Mouse (Mus musculus) forebrain, embryonic 12.5 days (tissue): Measurements from ENCODE around the gene Ipo11. TPM values are rescaled to one million over a fixed set of nuclear protein-coding genes. Genes with fewer than 3 reads are reported as not detected.

Experiments
- ATAC-seq: fragments of 200-750 bp; cut with Nextera tagmentation; 2 replicates; pipeline ENCODE4 v1.8.0; 2017; ENCODE audit warnings: moderate TSS enrichment; ENCODE audit not compliant: low FRiP score
- H3K27ac ChIP-seq: fragments of 300-500 bp; sonication (generic); 2 replicates; pipeline ENCODE4 v1.5.1; 2016; ENCODE audit warnings: mild to moderate bottlenecking
- H3K27me3 ChIP-seq: fragments of 300-500 bp; sonication (generic); 2 replicates; pipeline ENCODE4 v1.6.1; 2016; ENCODE audit warnings: mild to moderate bottlenecking
- H3K36me3 ChIP-seq: fragments of 300-500 bp; sonication (generic); replicated peaks from 2 replicates; pipeline ENCODE4 v1.6.1; 2016; ENCODE audit warnings: mild to moderate bottlenecking
- H3K4me1 ChIP-seq: fragments of 300-500 bp; sonication (generic); 2 replicates; pipeline ENCODE4 v1.6.1; 2016
- H3K4me2 ChIP-seq: fragments of 300-500 bp; sonication (generic); 2 replicates; pipeline ENCODE4 v1.6.1; 2016; ENCODE audit warnings: mild to moderate bottlenecking, moderate library complexity
- H3K4me3 ChIP-seq: fragments of 300-500 bp; sonication (generic); replicated peaks from 2 replicates; pipeline ENCODE4 v1.5.1; 2016; ENCODE audit warnings: mild to moderate bottlenecking
- H3K9ac ChIP-seq: fragments of 300-500 bp; sonication (generic); 2 replicates; pipeline ENCODE4 v1.6.1; 2016; ENCODE audit warnings: mild to moderate bottlenecking
- H3K9me3 ChIP-seq: fragments of 300-500 bp; sonication (generic); 2 replicates; pipeline ENCODE4 v1.6.1; 2016
- WGBS: fragments of 180-500 bp; shearing (Covaris S2); methylation state at CpG from one replicate; pipeline ENCODE4 v1.1.7; 2016; 5-methylcytosine and 5-hydroxymethylcytosine counted together
- polyA plus RNA-seq: library from polyadenylated mRNA; unstranded; fragments of >200 nt; fragmentation: Nextera tagmentation; extraction: Ambion mirVana; gene quantifications from 2 replicates; pipeline ENCODE4 v1.2.1, GENCODE M21; 2016

Ipo11 gene
- polyA plus RNA-seq, 1 experiment from 2014 or later = 74.1 TPM

GRCm38 (mm10) chr13:106893196-106893595, 43.6 kb downstream of the Ipo11 start:
- ATAC-seq = no peak
- Histone ChIP-seq H3K4me1 (no peaks in the 10 kb centered on the region), H3K9me3 (no peaks in the 10 kb centered on the region), H3K27ac (no peak overlapping the region), H3K36me3 (peaks cover 36% of the 10 kb centered on the region), H3K4me2 (no peak overlapping the region), H3K9ac (no peak overlapping the region), H3K4me3 (no peak overlapping the region), H3K27me3 (no peaks in the 10 kb centered on the region)
- WGBS = 94% methylated on average over 9 of the region's 9 CpGs

DNA sequence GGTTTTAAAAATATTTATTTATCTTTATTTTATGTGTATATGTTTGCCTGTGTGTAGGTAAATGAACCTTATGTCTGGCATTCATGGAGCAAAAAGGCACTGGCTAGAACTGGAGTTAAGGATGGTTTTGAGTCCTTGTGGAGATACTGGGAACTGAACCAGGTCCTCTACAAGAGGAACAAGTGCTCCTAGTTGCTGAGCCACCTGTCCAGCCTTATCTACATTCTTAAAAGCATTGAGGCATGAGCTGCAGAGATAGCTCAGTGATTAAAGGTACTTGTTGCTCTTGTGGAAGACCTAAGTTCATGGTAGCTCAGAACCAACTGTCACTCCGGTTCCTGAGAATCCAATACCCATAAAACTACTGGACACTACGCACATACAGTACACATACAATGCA, 49.4 kb downstream of the Ipo11 start:
- no peak overlapping the region for H3K9ac ChIP-seq
- 100% methylated on average over 2 of the region's 2 CpGs for WGBS
- peaks cover 9% of the 10 kb centered on the region for H3K36me3 ChIP-seq
- no peaks in the 10 kb centered on the region for H3K9me3 ChIP-seq
- H3K4me3 ChIP-seq = no peak overlapping the region
- H3K4me2 ChIP-seq = no peak overlapping the region
- no peaks in the 10 kb centered on the region for H3K4me1 ChIP-seq
- no peak overlapping the region for H3K27ac ChIP-seq
- H3K27me3 ChIP-seq = no peaks in the 10 kb centered on the region
- no peak for ATAC-seq

GRCm38 (mm10) chr13:106884249-106884648, 52.5 kb downstream of the Ipo11 start:
- no peak overlapping the region for H3K4me2 ChIP-seq
- no peaks in the 10 kb centered on the region for H3K27me3 ChIP-seq
- no peak for ATAC-seq
- no peak overlapping the region for H3K4me3 ChIP-seq
- peaks cover 9% of the 10 kb centered on the region for H3K36me3 ChIP-seq
- WGBS = 93% methylated on average over 4 of the region's 4 CpGs
- no peak overlapping the region for H3K9ac ChIP-seq
- H3K9me3 ChIP-seq = no peaks in the 10 kb centered on the region
- H3K27ac ChIP-seq = no peak overlapping the region
- no peaks in the 10 kb centered on the region for H3K4me1 ChIP-seq

DNA sequence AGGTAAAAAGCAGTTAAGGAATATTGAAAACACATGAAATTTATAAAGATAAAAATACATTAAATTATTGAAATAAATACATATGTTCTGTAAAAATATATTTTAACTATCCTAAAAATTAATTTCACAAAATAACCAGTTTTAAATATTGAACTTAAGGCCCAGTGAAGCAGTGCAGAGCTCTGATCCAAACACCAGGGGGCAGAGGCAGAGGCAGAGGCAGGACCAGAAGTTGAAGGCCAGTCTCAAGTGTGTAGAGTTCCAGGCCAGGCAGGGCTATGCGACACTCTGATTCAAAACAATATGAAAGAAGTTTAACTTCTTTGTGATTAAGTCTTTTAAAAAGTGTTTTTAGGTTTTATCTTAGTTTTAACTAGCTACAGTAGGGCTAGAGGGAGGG, 60.5 kb downstream of the Ipo11 start:
- WGBS = 94% methylated on average over 1 of the region's 1 CpGs
- Histone ChIP-seq H3K4me2 (no peak overlapping the region), H3K4me3 (no peak overlapping the region), H3K36me3 (peaks cover 30% of the 10 kb centered on the region), H3K9me3 (no peaks in the 10 kb centered on the region), H3K9ac (no peak overlapping the region), H3K4me1 (no peaks in the 10 kb centered on the region), H3K27me3 (no peaks in the 10 kb centered on the region), H3K27ac (no peak overlapping the region)
- no peak for ATAC-seq

DNA sequence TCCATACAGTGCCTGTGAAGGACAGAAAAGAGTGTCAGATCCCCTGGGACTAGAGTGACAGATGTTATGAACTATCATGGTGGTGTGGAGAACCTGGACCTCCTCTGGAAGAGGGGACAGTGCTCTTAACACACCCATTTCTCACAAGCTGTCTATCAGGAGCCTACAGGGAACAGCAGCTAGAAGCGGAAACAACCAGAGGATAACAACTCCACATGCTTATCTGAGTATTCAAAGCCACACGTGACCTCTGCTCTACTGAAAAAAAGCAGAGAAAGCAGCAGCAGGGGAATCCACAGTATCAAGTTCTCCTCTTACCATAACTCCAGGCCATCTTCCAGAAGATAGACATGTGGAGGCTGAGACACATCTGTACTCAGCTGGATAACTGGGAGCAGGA, 71.2 kb downstream of the Ipo11 start:
- Histone ChIP-seq H3K9ac (no peak overlapping the region), H3K4me1 (no peaks in the 10 kb centered on the region), H3K4me2 (no peak overlapping the region), H3K4me3 (no peak overlapping the region), H3K27me3 (no peaks in the 10 kb centered on the region), H3K9me3 (no peaks in the 10 kb centered on the region), H3K27ac (no peak overlapping the region), H3K36me3 (peaks cover 39% of the 10 kb centered on the region)
- ATAC-seq = no peak
- 88% methylated on average over 2 of the region's 2 CpGs for WGBS

DNA sequence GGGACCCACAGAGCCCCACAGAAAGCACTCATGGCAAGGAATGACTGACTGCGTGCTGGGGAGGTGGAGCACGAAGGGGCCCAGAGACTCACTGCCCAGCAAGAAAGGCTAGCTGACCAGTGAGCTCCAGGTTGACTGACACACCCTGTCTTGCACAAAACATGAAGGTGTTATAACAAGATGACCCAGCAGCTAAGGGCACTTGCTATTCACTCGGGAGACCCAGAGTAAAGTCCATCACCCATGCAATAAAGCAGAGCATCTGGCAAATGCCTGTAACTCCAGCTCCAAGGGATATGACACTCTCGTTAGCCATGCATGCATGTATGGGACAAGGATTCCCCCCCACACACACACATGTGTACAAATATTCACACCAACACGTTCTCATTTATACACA, 78.0 kb downstream of the Ipo11 start:
- no peaks in the 10 kb centered on the region for H3K4me1 ChIP-seq
- H3K9me3 ChIP-seq = no peaks in the 10 kb centered on the region
- no peak overlapping the region for H3K4me3 ChIP-seq
- no peak overlapping the region for H3K4me2 ChIP-seq
- H3K36me3 ChIP-seq = peaks cover 24% of the 10 kb centered on the region
- no peak for ATAC-seq
- H3K27me3 ChIP-seq = no peaks in the 10 kb centered on the region
- no peak overlapping the region for H3K9ac ChIP-seq
- H3K27ac ChIP-seq = no peak overlapping the region
- WGBS = 96% methylated on average over 5 of the region's 5 CpGs

DNA sequence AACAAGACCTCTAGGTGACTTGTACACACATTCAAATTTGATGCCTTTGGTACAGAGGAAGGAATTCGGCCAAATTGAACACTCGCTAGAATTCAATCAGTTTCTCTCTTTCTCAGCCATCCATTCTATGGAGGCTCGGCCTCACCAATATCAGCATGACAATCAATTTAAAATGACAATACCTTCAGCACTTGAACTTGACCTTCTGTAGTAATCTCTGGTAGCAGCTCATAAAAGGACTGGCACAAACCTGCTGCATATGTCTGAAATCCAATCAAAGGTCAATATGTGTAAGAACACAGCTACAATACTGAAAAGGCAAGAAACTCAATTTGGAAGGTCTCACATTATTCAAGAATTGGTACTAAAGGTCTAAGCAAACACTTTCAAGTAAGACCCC, 80.2 kb downstream of the Ipo11 start:
- Histone ChIP-seq H3K9ac (no peak overlapping the region), H3K9me3 (no peaks in the 10 kb centered on the region), H3K4me2 (no peak overlapping the region), H3K27me3 (no peaks in the 10 kb centered on the region), H3K36me3 (peaks cover 18% of the 10 kb centered on the region), H3K27ac (no peak overlapping the region), H3K4me3 (no peak overlapping the region), H3K4me1 (no peaks in the 10 kb centered on the region)
- WGBS = 94% methylated on average over 3 of the region's 3 CpGs
- ATAC-seq = no peak

- no peak for ATAC-seq
- Histone ChIP-seq H3K4me2 (no peak overlapping the region), H3K9ac (no peak overlapping the region), H3K36me3 (no peaks in the 10 kb centered on the region), H3K4me1 (no peaks in the 10 kb centered on the region), H3K27me3 (no peaks in the 10 kb centered on the region), H3K4me3 (no peak overlapping the region), H3K9me3 (no peaks in the 10 kb centered on the region), H3K27ac (no peak overlapping the region)
These were observed 89.2 kb downstream of the Ipo11 start for GRCm38 (mm10) chr13:106847534-106847933.

GRCm38 (mm10) chr13:106844928-106845327, 91.8 kb downstream of the Ipo11 start:
- 92% methylated on average over 3 of the region's 3 CpGs for WGBS

DNA sequence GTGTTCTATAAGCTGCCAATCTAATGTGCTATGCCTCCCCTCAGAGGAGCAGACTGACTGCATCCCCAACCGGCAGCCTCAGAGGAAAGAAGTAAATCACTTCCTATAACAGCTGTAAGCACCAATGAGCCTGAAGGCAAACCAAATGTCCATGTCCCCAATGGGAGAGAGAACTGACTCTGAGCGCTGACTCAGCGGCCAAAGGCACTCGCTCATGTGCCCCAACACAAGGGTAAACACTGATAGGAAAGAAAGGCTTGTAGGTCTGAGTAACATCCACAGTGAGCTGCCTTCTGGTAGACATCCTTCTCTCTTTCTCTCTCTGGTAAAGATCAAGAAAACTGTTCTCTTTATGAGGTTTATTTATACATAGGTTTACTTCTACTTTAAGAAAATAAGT, 94.2 kb downstream of the Ipo11 start:
- no peaks in the 10 kb centered on the region for H3K4me1 ChIP-seq
- no peak overlapping the region for H3K27ac ChIP-seq
- H3K36me3 ChIP-seq = peaks cover 6% of the 10 kb centered on the region; the same call in 1 of the 2 replicates
- no peaks in the 10 kb centered on the region for H3K9me3 ChIP-seq
- no peak for ATAC-seq
- 97% methylated on average over 4 of the region's 4 CpGs for WGBS
- no peak overlapping the region for H3K4me3 ChIP-seq
- no peaks in the 10 kb centered on the region for H3K27me3 ChIP-seq
- no peak overlapping the region for H3K4me2 ChIP-seq
- H3K9ac ChIP-seq = no peak overlapping the region

More at GRCm38 (mm10) chr13:106844928-106845327, 91.8 kb downstream of the Ipo11 start:
- Histone ChIP-seq H3K9ac (no peak overlapping the region), H3K4me3 (no peak overlapping the region), H3K4me1 (no peaks in the 10 kb centered on the region), H3K27ac (no peak overlapping the region), H3K27me3 (no peaks in the 10 kb centered on the region), H3K9me3 (no peaks in the 10 kb centered on the region), H3K36me3 (no peaks in the 10 kb centered on the region), H3K4me2 (no peak overlapping the region)
- ATAC-seq = no peak

- H3K27ac ChIP-seq = no peak overlapping the region
- H3K9me3 ChIP-seq = no peaks in the 10 kb centered on the region
- no peak for ATAC-seq
- no peak overlapping the region for H3K9ac ChIP-seq
- no peaks in the 10 kb centered on the region for H3K27me3 ChIP-seq
- no peak overlapping the region for H3K4me2 ChIP-seq
- H3K4me1 ChIP-seq = no peaks in the 10 kb centered on the region
- H3K36me3 ChIP-seq = peaks cover 6% of the 10 kb centered on the region
- H3K4me3 ChIP-seq = no peak overlapping the region
- 98% methylated on average over 3 of the region's 3 CpGs for WGBS
These were observed 98.0 kb downstream of the Ipo11 start for GRCm38 (mm10) chr13:106838778-106839177.

DNA sequence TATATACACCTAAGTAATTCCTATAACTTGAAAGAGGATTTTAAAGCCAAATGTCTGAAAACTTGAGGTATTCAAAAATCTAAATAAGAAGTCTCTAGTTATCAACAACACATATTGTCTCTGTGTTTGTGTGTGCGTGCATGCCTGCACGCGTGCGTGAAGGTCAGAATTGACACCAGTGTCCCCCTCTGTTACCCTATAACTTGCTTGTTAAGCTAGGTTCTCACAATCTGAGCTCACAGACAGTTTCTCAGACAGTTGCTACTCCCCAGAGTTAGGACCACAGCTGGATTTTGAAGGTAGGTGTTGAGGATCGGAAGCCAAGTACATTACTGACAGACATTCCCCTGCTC, 100.3 kb downstream of the Ipo11 start:
- H3K4me2 ChIP-seq = no peak overlapping the region
- H3K4me1 ChIP-seq = no peaks in the 10 kb centered on the region
- ATAC-seq = no peak
- H3K9me3 ChIP-seq = no peaks in the 10 kb centered on the region
- H3K9ac ChIP-seq = no peak overlapping the region
- H3K27me3 ChIP-seq = no peaks in the 10 kb centered on the region
- H3K4me3 ChIP-seq = no peak overlapping the region
- WGBS = 95% methylated on average over 5 of the region's 5 CpGs
- H3K36me3 ChIP-seq = peaks cover 8% of the 10 kb centered on the region
- H3K27ac ChIP-seq = no peak overlapping the region

- H3K27me3 ChIP-seq = no peaks in the 10 kb centered on the region
- H3K9me3 ChIP-seq = no peaks in the 10 kb centered on the region
- peaks cover 9% of the 10 kb centered on the region for H3K36me3 ChIP-seq
- 82% methylated on average over 15 of the region's 15 CpGs for WGBS
- H3K4me2 ChIP-seq = no peak overlapping the region
- no peak overlapping the region for H3K4me3 ChIP-seq
- no peak overlapping the region for H3K27ac ChIP-seq
- ATAC-seq = no peak
- no peaks in the 10 kb centered on the region for H3K4me1 ChIP-seq
- H3K9ac ChIP-seq = no peak overlapping the region
These were observed 100.8 kb downstream of the Ipo11 start for GRCm38 (mm10) chr13:106835844-106836526.
